Mouse (Mus musculus) MEL (cell line): ENCODE data around the gene Ugt2b37.
"Not testable (repeated sequence)": the region's sequence is repeated elsewhere in the genome, so short reads cannot be mapped to it uniquely, and the experiment has no call there.

Source experiments
- CHD1 ChIP-seq: IDR thresholded peaks from 2 replicates; pipeline ENCODE4 v1.6.1; 2012; ENCODE audit warnings: low read depth, mild to moderate bottlenecking, inconsistent platforms, low read length, improper control_type of control experiment
- CHD2 ChIP-seq: IDR thresholded peaks from 2 replicates; pipeline ENCODE4 v1.6.1; 2011; ENCODE audit warnings: low read length, improper control_type of control experiment
- CTCF ChIP-seq, 3 experiments: IDR thresholded peaks in 2 of 3; conservative IDR thresholded peaks in 1 of 3; 2 replicates each; pipeline ENCODE4 v1.5.1; 2011 to 2012; ENCODE audit warnings: low read length in 3 of 3, low read depth in 2 of 3, mild to moderate bottlenecking in 2 of 3, improper control_type of control experiment in 1 of 3, inconsistent platforms in 1 of 3, mixed read lengths in 1 of 3, moderate library complexity in 1 of 3; ENCODE audit not compliant: control insufficient read depth in 1 of 3, insufficient read depth in 1 of 3, poor library complexity in 1 of 3, severe bottlenecking in 1 of 3
- MAFK ChIP-seq: IDR thresholded peaks from 2 replicates; pipeline ENCODE4 v1.6.1; 2011; ENCODE audit warnings: low read depth, mild to moderate bottlenecking, low read length, improper control_type of control experiment, borderline replicate concordance
- NRF1 ChIP-seq: IDR thresholded peaks from 2 replicates; pipeline ENCODE4 v1.6.1; 2014; ENCODE audit warnings: low read depth, mild to moderate bottlenecking, inconsistent platforms, low read length, improper control_type of control experiment, moderate library complexity; ENCODE audit not compliant: poor library complexity, insufficient read depth, severe bottlenecking
- POLR2A ChIP-seq, 2 experiments: IDR thresholded peaks; 2 replicates each; pipeline ENCODE4 v1.6.1; 2011 to 2012; ENCODE audit warnings: low read length in 2 of 2, mild to moderate bottlenecking in 2 of 2, control low read depth in 1 of 2, improper control_type of control experiment in 1 of 2, low read depth in 1 of 2, moderate library complexity in 1 of 2; ENCODE audit not compliant: control insufficient read depth in 1 of 2, insufficient read depth in 1 of 2, poor library complexity in 1 of 2
- POLR2AphosphoS2 ChIP-seq: IDR thresholded peaks from 2 replicates; pipeline ENCODE4 v1.6.1; 2011; ENCODE audit warnings: low read length, improper control_type of control experiment
- POLR2AphosphoS5 ChIP-seq: IDR thresholded peaks from 2 replicates; pipeline ENCODE4 v1.6.1; 2012; ENCODE audit warnings: low read depth, borderline replicate concordance, mild to moderate bottlenecking, inconsistent platforms, low read length, moderate library complexity, mixed read lengths
- RAD21 ChIP-seq: IDR thresholded peaks from 2 replicates; pipeline ENCODE4 v1.6.1; 2011; ENCODE audit warnings: mild to moderate bottlenecking, low read depth, low read length, improper control_type of control experiment
- SMC3 ChIP-seq: IDR thresholded peaks from 2 replicates; pipeline ENCODE4 v1.6.1; 2011; ENCODE audit warnings: low read depth, low read length, improper control_type of control experiment
- TBP ChIP-seq: IDR thresholded peaks from 2 replicates; pipeline ENCODE4 v1.8.0; 2011; ENCODE audit warnings: low read depth, low read length, improper control_type of control experiment
- USF1 ChIP-seq: IDR thresholded peaks from 2 replicates; pipeline ENCODE4 v1.6.1; 2014; ENCODE audit warnings: low read depth, mild to moderate bottlenecking, inconsistent platforms, low read length, improper control_type of control experiment, moderate library complexity
- USF2 ChIP-seq, 2 experiments: IDR thresholded peaks; 2 replicates each; pipeline ENCODE4 v1.6.1; 2011 to 2012; ENCODE audit warnings: improper control_type of control experiment in 2 of 2, low read length in 2 of 2, borderline replicate concordance in 1 of 2, inconsistent platforms in 1 of 2, low read depth in 1 of 2, mild to moderate bottlenecking in 1 of 2; ENCODE audit not compliant: insufficient read depth in 1 of 2
- ZC3H11A ChIP-seq: IDR thresholded peaks from 2 replicates; pipeline ENCODE4 v1.6.1; 2012; ENCODE audit warnings: low read depth, mild to moderate bottlenecking, inconsistent platforms, low read length, improper control_type of control experiment

DNA sequence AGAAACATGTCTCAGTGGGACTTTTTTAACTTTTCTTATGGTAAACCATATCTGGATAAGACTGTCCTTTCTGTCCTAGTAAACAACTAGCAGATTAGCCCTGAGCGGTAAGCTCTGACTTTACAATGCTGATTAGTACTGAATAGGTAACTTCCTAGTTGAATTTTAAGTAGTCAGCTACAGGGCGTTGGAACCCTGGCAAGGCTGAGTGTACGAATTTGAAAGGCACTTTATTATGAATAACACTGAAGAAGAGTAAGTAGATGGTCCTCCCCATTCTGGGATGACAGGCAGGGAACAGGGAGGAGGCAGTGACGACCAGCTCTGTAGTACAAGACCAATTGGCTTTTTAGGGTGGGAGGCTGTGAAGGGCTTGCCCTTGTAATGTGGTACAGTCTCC, 21.4 kb upstream of the Ugt2b37 start:
- TF ChIP-seq MAFK; ZC3H11A; CTCF (IDR thresholded peaks at IDR 0.05 in 2 of 3, conservative IDR thresholded peaks at IDR 0.05 in 1 of 3; ENCODE audit: control insufficient read depth in 1 of 3, insufficient read depth in 1 of 3, low read depth in 2 of 3, low read length in 3 of 3, poor library complexity in 1 of 3, severe bottlenecking in 1 of 3); SMC3; USF2 (IDR thresholded peaks at IDR 0.05; ENCODE audit: borderline replicate concordance in 1 of 2, insufficient read depth in 1 of 2, low read depth in 1 of 2, low read length in 2 of 2); TBP; RAD21; POLR2AphosphoS2; CHD1; CHD2; POLR2AphosphoS5; POLR2A (IDR thresholded peaks at IDR 0.05; ENCODE audit: control insufficient read depth in 1 of 2, insufficient read depth in 1 of 2, low read depth in 1 of 2, low read length in 2 of 2, poor library complexity in 1 of 2); USF1; NRF1: not testable (repeated sequence)
